Mouse (Mus musculus) gastrocnemius, postnatal 10 days (tissue): ENCODE measurements at regions not wholly inside any gene's neighbourhood (a gene's known extent, or its start where the extent isn't known, plus 50 kb on each side); places are given as distances from the start of the nearest gene placed in this dataset.

Experiments used
- DNase-seq: peaks from one replicate; pipeline ENCODE4 v3.0.0; 2021; ENCODE audit warnings: mixed read lengths

GRCm38 (mm10) chr15:68435961-68436360 is 1935.3 kb upstream of the Lrrc6 start:
- no peak for DNase-seq

DNA sequence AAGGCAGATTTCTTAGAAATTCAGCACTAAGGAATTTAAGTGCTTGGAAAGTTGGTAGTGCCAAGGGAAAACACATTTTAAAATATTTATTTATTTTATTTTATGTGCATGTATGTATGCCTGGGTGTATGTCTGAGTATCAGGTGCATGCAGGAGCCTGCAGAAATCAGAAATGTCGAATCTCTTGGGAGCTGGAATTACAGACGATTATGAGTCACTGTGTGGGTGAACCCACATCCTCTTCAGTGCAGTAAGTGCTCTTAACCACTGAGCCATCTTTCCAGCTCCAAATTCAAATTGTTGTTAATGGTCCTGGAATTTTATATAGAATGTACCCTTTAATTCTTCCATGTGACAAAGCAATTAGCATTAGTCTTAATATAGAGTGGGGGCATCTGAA is 1930.5 kb upstream of the Lrrc6 start:
- no peak for DNase-seq

GRCm38 (mm10) chr15:68430486-68430885 is 1929.8 kb upstream of the Lrrc6 start:
- no peak for DNase-seq

DNA sequence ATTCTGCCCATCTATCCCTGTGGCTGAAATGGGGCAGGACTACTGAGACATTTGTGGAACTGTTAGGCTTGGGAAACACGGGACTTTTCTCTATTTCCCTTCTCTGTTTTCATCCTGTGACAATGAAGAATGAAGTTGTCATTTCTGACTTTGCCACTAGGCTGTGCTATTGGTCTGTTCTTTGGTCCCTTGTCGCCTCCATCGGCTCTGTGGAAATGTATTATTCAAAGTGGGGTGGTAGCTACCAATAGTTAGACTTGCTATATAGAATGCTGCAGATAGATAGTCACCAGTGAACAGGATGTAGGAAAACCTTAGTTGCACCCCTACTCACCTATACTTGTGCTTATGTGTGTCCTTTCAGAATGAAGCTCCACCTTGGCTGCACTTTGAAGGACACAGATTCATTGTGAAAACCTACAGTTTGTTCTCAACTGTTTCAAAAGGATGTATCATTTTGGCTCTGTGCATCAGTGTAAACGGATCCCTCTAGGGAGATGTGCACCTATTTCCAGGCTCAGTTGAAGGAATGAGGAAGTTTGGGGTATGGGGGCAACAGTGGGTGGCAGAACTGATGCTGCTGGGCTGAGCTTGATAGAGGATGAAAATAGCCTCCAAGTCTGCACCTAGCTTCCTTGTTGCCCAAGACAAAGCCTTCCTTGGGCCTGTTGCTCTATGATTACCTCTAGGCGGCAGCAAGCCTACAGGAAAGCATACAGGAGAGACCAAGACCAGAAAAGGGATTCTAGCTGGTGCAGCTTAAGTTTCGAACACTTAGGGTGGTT is 1927.9 kb upstream of the Lrrc6 start:
- DNase-seq, result peak; percentile 28

GRCm38 (mm10) chr15:68417142-68417541 is 1916.4 kb upstream of the Lrrc6 start:
- DNase-seq, result no peak

GRCm38 (mm10) chr15:68415401-68415925 is 1914.8 kb upstream of the Lrrc6 start:
- DNase-seq, result peak; percentile 22

DNA sequence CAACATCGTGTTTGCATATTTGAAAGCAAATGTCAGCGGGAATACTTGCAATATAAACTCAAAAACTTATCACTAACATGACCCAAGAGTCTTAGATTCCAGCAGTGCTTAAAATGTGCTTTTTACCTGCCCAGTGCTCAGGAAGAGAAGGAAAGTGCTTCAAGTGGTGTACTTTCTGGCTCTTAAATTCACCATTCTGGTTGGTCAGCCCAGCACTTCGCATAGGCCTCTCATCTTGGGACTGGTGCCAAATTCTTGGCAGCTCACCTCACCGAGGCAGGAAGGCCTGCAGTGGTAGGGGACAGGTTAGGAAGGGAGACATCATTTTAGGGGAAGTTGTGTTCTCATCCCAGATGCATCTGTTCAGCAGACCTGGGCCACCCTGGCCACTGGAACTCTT is 1913.3 kb upstream of the Lrrc6 start:
- DNase-seq, result no peak

DNA sequence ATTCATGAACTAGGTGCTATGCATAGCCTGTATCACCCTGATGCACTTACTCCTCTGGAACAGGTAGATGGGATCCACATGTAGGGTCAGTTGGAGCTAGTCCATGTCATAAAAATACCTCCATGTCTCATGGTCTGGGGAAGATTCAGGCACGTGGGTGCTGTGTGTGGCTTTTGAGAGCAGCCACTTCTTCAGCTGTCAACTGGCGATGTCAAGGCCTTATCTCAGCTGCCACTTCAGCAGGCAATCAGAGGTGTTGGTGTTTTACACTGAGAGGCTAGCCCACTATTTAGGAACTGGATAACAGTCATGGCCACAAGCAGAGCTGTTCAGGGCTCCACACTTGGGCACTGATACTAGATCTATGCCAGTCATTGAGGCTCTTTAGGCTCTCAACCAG is 1912.0 kb upstream of the Lrrc6 start:
- DNase-seq, result no peak

DNA sequence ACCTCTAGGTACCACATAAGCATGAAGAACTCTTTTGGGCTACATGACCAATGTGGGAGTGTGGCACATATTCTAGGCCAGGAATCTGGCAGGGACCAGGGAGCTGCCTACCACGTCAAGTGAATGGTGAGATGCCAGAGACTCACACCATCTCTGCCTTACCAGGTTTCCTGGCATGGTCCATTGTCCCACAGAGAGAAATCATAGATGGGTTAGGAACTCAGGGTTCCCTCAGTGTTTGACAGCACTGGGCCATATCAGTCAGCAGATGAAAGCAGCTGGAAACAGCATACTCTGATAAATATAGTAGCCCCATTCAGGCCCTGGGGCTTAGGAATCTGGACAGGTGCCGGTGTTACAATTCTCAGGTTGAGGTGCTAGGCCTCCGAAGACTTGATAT is 1911.4 kb upstream of the Lrrc6 start:
- DNase-seq, result no peak

DNA sequence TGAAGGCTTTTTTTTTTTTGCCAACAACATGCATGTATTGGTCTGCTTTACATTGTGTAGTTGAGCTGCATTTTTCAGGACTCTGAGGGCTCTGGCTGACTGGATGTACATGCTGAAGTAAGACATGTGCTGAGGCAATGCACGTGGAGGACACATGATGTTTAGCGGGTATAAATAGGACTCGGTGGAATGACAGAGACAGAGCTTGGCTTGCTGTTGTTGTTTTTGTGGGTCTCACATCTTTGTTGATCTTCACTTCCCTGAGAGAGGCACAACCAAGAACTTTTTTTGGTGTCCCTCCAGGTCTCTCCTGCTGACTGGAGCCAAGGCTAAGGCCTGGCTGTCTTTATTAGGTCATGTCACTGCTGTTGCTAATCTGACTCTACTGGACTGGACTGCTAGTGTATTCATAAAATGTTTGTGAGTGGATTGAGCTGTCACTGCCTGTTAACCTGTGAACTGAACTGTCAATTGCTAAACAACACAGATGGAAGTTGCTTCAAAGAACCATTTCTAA is 1902.9 kb upstream of the Lrrc6 start:
- no peak for DNase-seq

DNA sequence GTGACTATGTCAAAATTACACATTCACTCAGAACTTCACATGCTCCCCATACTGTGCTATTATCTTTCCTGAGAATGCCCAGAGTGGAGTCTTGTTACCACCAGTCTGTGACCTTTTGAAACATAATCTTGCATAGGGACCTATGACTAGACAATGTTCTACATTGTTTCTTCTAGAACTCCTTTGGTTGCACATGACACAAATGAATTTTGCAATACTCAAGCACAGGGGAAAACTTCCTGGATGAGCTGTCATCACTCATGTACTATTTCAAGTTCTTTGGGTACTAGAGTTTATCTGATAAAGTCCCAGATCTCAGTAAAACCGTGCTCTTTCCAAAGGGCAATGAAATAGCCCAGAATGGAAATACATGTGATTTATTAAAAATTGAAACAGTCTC is 1901.0 kb upstream of the Lrrc6 start:
- DNase-seq, result no peak

GRCm38 (mm10) chr15:68401006-68401405 is 1900.3 kb upstream of the Lrrc6 start:
- no peak for DNase-seq

DNA sequence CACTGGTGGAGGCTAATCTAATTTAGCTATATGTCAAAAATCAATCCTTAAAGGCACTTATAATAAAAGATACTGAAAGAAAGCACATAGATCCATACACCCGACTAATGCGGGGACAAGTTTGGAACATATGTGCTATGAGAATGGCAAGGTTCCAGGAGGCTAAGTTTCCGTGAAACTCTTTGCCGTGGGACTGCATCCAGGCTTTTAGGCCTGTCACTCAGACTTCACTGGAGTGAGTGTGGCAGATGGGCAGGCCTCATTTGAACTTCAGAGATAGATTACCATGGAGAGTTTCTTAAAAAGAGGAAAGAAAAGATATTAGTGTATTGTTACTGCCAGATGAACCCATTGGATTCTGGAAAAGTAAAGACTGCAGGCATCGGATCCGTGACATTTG is 1895.9 kb upstream of the Lrrc6 start:
- DNase-seq, result no peak

DNA sequence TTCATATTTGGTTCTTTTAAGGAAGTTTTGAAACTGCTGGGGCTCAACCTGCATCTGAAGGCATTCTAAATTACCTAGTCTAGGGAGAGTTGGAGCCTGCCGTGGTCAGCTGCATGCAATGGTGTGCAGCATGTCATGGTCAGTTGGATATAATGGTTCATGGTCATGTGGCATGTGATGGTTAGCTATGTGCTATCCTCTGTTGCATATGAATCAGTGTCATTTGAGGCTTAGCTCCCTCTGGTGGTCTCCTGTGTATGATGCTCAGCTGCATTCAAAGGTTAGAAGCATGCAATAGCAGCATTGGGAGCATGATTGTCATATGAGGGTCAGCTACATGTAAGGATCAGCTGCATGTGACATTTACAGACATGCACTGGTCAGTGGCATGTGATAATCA is 1894.0 kb upstream of the Lrrc6 start:
- no peak for DNase-seq

GRCm38 (mm10) chr15:68394157-68394556 is 1893.4 kb upstream of the Lrrc6 start:
- no peak for DNase-seq

DNA sequence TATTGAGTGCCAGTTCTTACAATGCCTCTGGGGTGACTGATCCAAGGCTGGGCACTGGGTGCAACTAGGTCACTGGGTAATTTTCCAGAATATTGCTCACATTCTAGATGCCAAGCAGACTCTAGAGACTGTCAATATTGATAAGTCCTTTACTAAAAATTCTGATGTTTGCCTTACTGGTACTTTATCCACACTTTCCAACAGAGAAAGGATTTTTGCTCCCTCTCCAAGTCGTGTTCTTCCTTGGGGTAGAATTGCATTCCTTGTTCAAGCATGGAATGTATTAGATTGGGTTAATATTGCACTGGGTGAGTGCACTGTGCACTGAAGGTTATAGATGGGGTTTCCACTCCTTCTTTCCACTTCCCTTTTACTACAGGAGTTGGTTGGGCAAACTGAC is 1891.0 kb upstream of the Lrrc6 start:
- no peak for DNase-seq

GRCm38 (mm10) chr15:68389855-68390254 is 1889.1 kb upstream of the Lrrc6 start:
- DNase-seq, result no peak

- no peak for DNase-seq
Observed at GRCm38 (mm10) chr15:68387349-68388065, 1886.8 kb upstream of the Lrrc6 start.

GRCm38 (mm10) chr15:68384571-68385335 is 1884.0 kb upstream of the Lrrc6 start:
- DNase-seq, result no peak

DNA sequence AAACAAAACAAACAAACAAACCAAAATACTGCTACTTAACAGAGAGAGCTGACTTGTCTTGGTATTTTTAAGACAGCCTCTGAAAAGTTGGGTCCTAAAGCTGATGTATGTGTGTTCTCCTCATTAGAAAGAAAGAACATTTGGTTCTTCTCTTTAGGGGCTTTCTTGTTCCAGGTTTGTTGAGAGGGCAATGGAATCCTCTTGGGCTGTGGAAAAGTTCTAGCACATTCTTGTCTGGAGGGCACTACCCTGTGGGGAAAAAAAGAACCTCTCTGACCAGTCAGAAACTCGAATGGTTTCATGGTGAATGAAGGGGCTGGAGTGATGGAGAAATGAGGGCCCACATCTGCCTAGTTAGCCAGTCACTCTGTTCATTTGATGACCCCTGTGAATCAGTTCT is 1874.5 kb upstream of the Lrrc6 start:
- no peak for DNase-seq

- no peak for DNase-seq
Observed at GRCm38 (mm10) chr15:68366816-68367215, 1866.1 kb upstream of the Lrrc6 start.

DNA sequence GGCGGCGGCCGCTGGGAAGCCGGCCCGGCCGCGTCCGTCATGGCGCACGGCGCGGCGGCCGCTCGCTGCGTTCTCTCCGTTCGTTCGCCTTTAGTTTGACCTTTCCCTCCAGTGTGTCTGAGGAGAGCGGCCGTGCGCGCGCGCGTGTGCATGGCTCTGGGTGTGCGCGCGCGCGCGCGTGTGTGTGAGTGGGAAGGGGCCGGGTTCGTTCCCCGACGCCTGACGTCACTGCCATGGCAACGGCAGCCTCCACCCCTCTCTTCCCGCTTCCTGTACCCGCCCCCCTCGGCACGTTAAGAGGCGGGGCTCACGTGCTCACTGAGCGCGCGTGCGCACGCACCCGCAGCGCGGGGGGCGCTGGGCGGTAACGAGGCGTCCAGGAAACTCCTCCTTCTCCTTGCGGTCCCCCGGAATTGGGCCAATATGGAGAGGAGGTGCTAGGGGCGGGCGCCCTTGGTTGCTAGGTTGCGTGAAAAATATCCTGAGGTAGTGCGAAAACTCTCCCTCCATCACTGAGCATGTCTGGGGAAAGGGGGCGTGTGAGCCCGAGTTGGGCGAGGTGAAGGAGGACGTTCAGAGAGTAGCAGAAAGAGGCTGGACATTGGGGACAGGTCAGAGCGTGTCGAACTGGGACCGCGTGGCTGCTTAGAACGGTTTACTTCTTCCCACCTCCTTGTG is 1862.5 kb upstream of the Lrrc6 start:
- DNase-seq, result peak; percentile 99
